Mouse (Mus musculus) mesoderm, embryonic 11.5 days (tissue): ENCODE results near the gene Cyp4f40.
"Not testable (repeated sequence)": the region's sequence is repeated elsewhere in the genome, so short reads cannot be mapped to it uniquely, and the experiment has no call there.

Source experiments
- DNase-seq: peaks from one replicate; pipeline ENCODE4 v3.0.0-alpha.2; 2012; ENCODE audit warnings: low read depth, low spot score

Cyp4f40 gene

DNA sequence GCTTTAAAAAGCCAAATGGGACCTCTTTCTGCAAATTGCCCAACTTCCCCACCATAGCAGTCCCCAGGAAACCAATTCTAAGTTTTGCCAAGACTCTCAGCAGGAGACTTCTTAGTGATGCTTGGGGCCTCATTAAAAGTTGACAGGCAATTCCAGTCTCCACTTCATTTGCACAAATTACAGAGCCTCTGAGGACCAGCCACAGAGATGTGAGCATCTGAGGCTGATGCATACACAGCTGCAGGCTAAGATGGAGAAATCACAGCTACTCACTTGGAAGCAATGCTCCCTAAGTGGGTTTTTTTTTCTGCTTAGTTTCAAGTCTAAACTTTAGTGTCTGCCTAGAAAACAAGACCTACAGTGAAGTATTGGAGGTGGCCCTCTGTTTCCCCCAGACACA is 51.8 kb downstream of the Cyp4f40 start:
- DNase-seq = not testable (repeated sequence)

DNA sequence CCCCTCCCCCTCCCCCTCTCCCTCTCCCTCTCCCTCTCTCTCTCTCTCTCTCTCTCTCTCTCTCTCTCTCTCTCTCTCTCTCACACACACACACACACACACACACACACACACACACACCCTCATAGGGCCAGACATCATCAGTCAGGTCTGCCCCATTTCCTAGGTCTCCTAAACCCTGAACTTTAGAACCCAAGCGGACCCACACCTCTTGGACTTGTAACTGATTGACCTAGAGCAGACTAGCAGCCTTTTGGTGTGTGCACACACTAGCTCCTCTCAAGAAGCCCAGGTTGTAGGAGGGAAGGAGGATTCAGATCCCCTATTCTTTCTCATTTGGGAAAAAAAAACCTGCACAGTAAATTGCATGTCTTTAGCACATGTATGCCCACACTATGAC is 63.5 kb downstream of the Cyp4f40 start:
- DNase-seq = not testable (repeated sequence)

- no peak for DNase-seq
Observed at GRCm38 (mm10) chr17:32722771-32723170, 64.1 kb downstream of the Cyp4f40 start.

DNA sequence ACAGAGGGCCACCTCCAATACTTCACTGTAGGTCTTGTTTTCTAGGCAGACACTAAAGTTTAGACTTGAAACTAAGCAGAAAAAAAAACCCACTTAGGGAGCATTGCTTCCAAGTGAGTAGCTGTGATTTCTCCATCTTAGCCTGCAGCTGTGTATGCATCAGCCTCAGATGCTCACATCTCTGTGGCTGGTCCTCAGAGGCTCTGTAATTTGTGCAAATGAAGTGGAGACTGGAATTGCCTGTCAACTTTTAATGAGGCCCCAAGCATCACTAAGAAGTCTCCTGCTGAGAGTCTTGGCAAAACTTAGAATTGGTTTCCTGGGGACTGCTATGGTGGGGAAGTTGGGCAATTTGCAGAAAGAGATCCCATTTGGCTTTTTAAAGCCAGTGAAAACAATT is 67.7 kb downstream of the Cyp4f40 start:
- not testable (repeated sequence) for DNase-seq
